Mouse (Mus musculus): Measurements from ENCODE around the gene Flot1.

The Flot1 gene

DNA sequence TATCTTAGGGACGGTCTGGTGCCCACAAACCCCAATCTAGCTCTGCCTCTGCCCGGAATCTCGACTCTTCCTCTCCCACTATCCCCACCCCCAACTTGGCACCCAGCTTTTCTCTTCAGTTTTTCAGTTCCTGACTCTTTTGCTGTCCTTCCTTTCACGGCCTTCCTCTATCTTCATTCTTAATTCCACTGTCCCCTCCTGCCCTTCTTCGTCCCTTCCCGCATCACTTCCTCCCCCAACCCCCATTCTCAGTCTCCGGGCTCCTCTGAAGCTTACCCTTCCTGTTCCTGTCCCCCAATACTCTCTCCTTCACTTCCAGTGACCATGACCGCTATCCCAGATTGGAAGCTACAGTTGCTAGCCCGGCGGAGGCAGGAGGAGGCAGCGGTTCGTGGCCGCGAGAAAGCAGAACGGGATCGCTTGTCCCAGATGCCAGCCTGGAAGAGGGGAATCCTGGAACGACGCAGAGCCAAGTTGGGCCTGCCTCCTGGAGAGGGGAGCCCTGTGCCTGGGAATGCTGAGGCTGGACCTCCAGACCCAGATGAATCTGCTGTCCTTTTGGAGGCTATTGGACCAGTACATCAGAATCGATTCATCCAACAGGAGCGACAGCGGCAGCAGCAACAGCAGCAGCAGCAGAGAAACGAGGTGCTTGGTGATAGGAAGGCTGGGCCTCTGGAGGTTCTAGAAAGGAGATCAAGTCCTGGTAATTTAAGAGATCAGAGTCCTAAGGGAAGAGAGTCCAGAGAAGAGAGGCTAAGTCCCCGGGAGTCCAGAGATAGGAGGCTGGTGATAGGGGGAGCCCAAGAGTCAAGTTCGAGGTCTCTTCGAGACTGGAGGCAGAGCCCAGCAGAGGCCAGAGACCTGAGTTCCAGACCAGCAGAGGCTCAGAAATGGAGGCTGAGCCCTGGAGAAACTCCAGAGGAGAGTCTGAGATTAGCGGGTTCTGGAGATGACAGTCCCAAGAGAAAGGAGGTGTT lies 44.2 kb downstream of the Flot1 start:
- no peak for TF ChIP-seq GATA4 (IDR thresholded peaks at IDR 0.05; ENCODE audit: insufficient replicate concordance, low read length)

- no peak for TF ChIP-seq GATA4 (IDR thresholded peaks at IDR 0.05; ENCODE audit: insufficient replicate concordance, low read length)
Measured at GRCm38 (mm10) chr17:35868165-35868820, 45.3 kb downstream of the Flot1 start.

DNA sequence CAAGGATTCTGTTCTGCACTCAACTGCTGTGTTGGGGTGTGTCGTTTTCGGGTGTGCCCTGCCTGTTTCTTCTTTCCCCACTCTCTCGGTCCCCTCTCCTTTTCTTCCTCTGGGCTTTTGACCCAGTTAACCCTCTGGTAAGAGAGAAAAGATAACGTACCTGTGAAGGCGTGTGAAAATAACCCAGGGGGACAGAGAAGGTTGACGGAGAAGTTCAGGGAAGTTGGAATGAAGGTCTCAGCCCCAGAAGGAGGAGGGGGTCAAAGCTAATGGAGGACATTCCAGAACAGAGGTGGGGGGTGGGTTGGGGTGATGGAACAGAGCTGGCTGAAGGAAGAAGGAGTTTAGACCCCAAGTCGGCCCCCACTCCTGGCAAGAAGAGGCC lies 45.9 kb downstream of the Flot1 start:
- TF ChIP-seq GATA4 (IDR thresholded peaks at IDR 0.05; ENCODE audit: insufficient replicate concordance, low read length), result no peak

DNA sequence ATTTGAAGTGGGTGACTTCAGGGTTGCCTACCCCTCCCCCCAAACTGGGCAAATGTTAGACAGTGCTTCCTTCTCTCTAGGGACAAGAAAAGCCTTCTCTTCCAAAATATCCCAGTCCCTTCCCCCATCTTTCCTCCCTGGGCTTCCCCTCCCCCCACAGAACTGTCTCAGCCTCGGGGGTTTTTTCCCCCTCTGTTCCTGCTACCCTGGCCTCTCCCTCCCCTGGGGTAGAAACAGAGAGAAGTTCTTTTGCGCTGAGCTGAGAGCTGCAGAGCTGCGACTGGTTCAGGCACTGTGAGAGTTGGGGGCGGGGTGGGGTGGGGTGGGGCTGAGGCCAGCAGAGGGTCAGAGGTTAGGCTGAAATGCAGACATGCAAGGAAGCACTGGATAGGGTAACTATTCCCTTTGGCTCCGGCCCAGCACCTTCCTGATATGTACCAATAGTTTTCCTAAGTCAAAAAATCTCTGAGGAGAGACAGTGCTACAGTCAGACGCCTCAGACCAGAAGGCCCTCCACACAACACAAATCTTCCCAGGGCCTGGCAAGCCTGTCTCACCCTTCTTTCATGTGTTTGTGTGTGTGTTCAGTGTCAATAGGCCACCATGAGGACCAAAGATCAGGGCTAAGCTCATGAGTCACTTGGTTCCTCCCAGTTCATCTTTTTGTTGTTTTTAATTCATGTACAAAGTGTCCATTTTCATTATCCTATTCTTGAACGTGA lies 46.5 kb downstream of the Flot1 start:
- no peak for TF ChIP-seq GATA4 (IDR thresholded peaks at IDR 0.05; ENCODE audit: insufficient replicate concordance, low read length)

GRCm38 (mm10) chr17:35870151-35870883 lies 47.3 kb downstream of the Flot1 start:
- TF ChIP-seq GATA4 (IDR thresholded peaks at IDR 0.05; ENCODE audit: insufficient replicate concordance, low read length), result no peak

DNA sequence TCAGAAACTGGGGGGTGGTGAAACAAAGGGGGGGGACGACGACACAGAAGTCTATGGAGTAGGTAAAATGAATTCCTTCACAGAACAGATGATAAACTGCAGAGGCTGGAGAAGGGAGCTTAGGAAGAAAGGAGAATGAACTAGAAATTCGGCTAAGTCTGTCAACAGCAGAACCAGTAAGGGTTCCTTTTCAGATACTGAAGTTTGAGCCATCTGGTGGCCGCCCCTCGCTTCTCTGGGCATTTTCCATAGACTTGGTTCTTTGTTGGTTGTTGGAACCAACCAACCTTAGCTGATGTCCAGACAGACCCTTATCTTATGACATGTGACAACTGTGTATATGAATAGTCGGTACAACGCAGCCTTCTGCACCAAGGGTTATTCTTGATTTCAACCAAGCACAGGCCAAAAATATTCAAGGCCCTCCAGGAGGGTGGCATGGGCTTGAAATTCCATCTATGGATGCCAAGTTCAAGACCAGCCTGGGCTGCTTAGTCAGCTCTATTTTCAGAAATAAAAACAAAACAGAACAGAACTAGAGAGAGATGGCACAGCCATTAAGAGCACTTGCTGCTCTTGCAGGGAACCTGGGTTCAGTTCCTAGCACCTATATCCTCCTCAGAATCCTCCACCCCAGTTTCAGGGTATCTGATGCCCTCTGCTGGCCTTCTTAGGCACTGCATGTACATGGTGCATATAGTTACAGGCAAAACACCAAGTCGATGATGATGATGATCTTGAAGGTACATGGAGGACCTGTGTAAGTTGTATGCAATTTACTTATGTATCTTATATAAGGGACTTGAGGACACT lies 48.1 kb downstream of the Flot1 start:
- no peak for TF ChIP-seq GATA4 (IDR thresholded peaks at IDR 0.05; ENCODE audit: insufficient replicate concordance, low read length)

GRCm38 (mm10) chr17:35873774-35874519 lies 50.9 kb downstream of the Flot1 start:
- TF ChIP-seq GATA4 (IDR thresholded peaks at IDR 0.05; ENCODE audit: insufficient replicate concordance, low read length), result no peak

DNA sequence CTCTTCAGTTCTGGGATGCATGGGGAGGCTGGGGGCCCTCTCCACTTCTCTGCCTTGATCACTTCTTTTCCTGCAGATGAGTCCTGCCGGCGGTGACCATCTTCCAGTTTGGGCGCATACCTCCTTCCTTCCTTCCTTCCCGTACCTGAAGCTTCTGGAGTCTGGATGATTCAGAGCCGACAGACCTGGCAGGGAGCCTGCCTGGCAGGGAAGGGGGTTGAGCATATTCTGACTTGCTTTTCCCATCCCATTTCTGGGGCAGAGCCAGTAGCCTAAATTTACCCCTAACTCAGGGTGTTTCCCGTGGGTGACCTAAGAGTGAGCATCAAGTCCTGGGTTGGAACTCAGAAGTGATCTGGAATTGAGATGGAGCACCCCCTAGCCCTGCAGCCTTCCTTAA lies 51.7 kb downstream of the Flot1 start:
- no peak for TF ChIP-seq GATA4 (IDR thresholded peaks at IDR 0.05; ENCODE audit: insufficient replicate concordance, low read length)

GRCm38 (mm10) chr17:35879245-35880057 lies 56.4 kb downstream of the Flot1 start, which contains the start of gene Dhx16:
TSS of gene Dhx16 (plus strand) at chr17:35879819.
- TF ChIP-seq GATA4 (IDR thresholded peaks at IDR 0.05; ENCODE audit: insufficient replicate concordance, low read length), result peak; percentile 60; the same call in 1 of the 2 replicates

Data from liver, adult (tissue).